Mouse (Mus musculus) intestine, embryonic 14.5 days (tissue): Measurements from ENCODE around the gene Pspc1. TPM values are rescaled to one million over a fixed set of nuclear protein-coding genes. Genes with fewer than 3 reads are reported as not detected.
A peak's percentile ranks its signal among the peaks of the same experiment; 100 is the strongest.
"Not testable (repeated sequence)": the region's sequence is repeated elsewhere in the genome, so short reads cannot be mapped to it uniquely, and the experiment has no call there.

Source experiments
- ATAC-seq: fragments of 200-750 bp; cut with Nextera tagmentation; replicated peaks from 2 replicates; pipeline ENCODE4 v1.8.0; 2017; ENCODE audit warnings: low read depth, moderate number of reproducible peaks, moderate TSS enrichment, moderate library complexity; ENCODE audit not compliant: low FRiP score, low TSS enrichment
- DNase-seq: peaks from one replicate; pipeline ENCODE4 v3.0.0-alpha.2; 2018; ENCODE audit warnings: low spot score
- H3K27ac ChIP-seq: fragments of 300-500 bp; sonication (generic); 2 replicates; pipeline ENCODE4 v1.5.1; 2014; ENCODE audit warnings: low read depth, mild to moderate bottlenecking, control low read depth
- H3K27me3 ChIP-seq: fragments of 300-500 bp; sonication (generic); replicated peaks from 2 replicates; pipeline ENCODE4 v1.6.1; 2014; ENCODE audit warnings: low read length, control low read depth; ENCODE audit not compliant: control insufficient read depth, insufficient read depth
- H3K36me3 ChIP-seq: fragments of 300-500 bp; sonication (generic); 2 replicates; pipeline ENCODE4 v1.6.1; 2014; ENCODE audit warnings: low read length, control low read depth; ENCODE audit not compliant: control insufficient read depth, insufficient read depth
- H3K4me1 ChIP-seq: fragments of 300-500 bp; sonication (generic); replicated peaks from 2 replicates; pipeline ENCODE4 v1.6.1; 2014; ENCODE audit warnings: low read length, control low read depth, mixed read lengths; ENCODE audit not compliant: control insufficient read depth, insufficient read depth
- H3K4me2 ChIP-seq: fragments of 300-500 bp; sonication (generic); 2 replicates; pipeline ENCODE4 v1.6.1; 2014; ENCODE audit warnings: low read length
- H3K4me3 ChIP-seq: fragments of 300-500 bp; sonication (generic); 2 replicates; pipeline ENCODE4 v1.5.1; 2014; ENCODE audit warnings: low read depth, low read length, control low read depth, mixed read lengths
- H3K9ac ChIP-seq: fragments of 300-500 bp; sonication (generic); 2 replicates; pipeline ENCODE4 v1.6.1; 2014; ENCODE audit warnings: mild to moderate bottlenecking, low read length
- H3K9me3 ChIP-seq: fragments of 300-500 bp; sonication (generic); 2 replicates; pipeline ENCODE4 v1.6.1; 2016; ENCODE audit warnings: low read length, control low read depth; ENCODE audit not compliant: control insufficient read depth
- WGBS: fragments of 180-500 bp; shearing (Covaris S2); extraction: QIAGEN DNeasy Blood & Tissue Kit; methylation state at CpG from one replicate; pipeline ENCODE4 v1.1.7; 2014; 5-methylcytosine and 5-hydroxymethylcytosine counted together
- polyA plus RNA-seq: library from polyadenylated mRNA; unstranded; fragments of >200 nt; fragmentation: Nextera tagmentation; extraction: Ambion mirVana; gene quantifications from 2 replicates; pipeline ENCODE4 v1.2.1, GENCODE M21; 2014

Gene Pspc1
- polyA plus RNA-seq, result 31.1 and 34.7 TPM in 2 replicates

GRCm38 (mm10) chr14:56778200-56778932 lies at the start of gene Pspc1:
Pspc1 (minus strand) TSS chr14:56778316.
- ATAC-seq (peak; percentile 94), DNase-seq (peak; percentile 94)
- peak within 1 kb of the TSS; percentile 91 for H3K4me3 ChIP-seq
- peaks cover 18% of the 10 kb centered on the region; the same call in 1 of the 2 replicates for H3K4me1 ChIP-seq
- peak within 1 kb of the TSS; percentile 96 for H3K27ac ChIP-seq
- no peaks in the 10 kb centered on the region for H3K9me3 ChIP-seq
- 0% methylated on average over 36 of the region's 36 CpGs for WGBS
- peak within 1 kb of the TSS; percentile 85 for H3K9ac ChIP-seq
- no peaks in the 10 kb centered on the region for H3K27me3 ChIP-seq
- H3K36me3 ChIP-seq, result no peaks in the 10 kb centered on the region
- peak within 1 kb of the TSS; percentile 80 for H3K4me2 ChIP-seq

GRCm38 (mm10) chr14:56824562-56824961 lies 46.4 kb upstream of the Pspc1 start:
- no peak for DNase-seq

DNA sequence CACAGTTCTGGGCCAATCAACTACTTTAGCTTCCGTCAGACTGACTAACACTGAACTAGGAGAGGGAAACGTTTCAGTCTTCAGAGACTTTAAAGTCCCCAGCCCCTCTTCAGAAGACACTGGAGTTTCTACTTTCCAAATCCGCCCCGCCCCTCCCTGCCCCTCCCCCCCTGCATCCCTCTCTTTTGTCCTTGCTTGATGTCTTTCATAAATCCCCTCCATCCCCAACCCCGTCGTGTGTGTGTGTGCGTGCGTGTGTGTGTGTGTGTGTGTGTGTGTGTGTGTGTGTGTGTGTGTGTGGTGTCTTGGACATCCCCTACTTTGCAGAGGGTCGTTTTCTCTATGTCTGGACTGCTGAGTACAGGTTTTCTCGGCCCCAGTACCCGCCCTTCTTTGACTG lies 39.5 kb upstream of the Pspc1 start:
- no peak overlapping the region for H3K4me2 ChIP-seq
- H3K4me1 ChIP-seq, result peaks cover 6% of the 10 kb centered on the region
- H3K4me3 ChIP-seq, result no peak overlapping the region
- no peak for ATAC-seq
- no peaks in the 10 kb centered on the region for H3K9me3 ChIP-seq
- H3K27me3 ChIP-seq, result no peaks in the 10 kb centered on the region
- no peak overlapping the region for H3K9ac ChIP-seq
- 11% methylated on average over 9 of the region's 11 CpGs for WGBS
- H3K36me3 ChIP-seq, result no peaks in the 10 kb centered on the region
- DNase-seq, result no peak
- no peak overlapping the region for H3K27ac ChIP-seq

More at GRCm38 (mm10) chr14:56824562-56824961, 46.4 kb upstream of the Pspc1 start:
- H3K4me1 ChIP-seq, result no peaks in the 10 kb centered on the region
- no peak overlapping the region for H3K27ac ChIP-seq
- no peak for ATAC-seq
- no peak overlapping the region for H3K9ac ChIP-seq
- H3K4me3 ChIP-seq, result no peak overlapping the region
- no peaks in the 10 kb centered on the region for H3K36me3 ChIP-seq
- H3K9me3 ChIP-seq, result no peaks in the 10 kb centered on the region; the same call in 1 of the 2 replicates
- no peaks in the 10 kb centered on the region for H3K27me3 ChIP-seq
- H3K4me2 ChIP-seq, result no peak overlapping the region

GRCm38 (mm10) chr14:56817131-56817530 lies 39.0 kb upstream of the Pspc1 start:
- Histone ChIP-seq H3K4me2 (no peak overlapping the region), H3K9ac (no peak overlapping the region), H3K4me1 (peaks cover 6% of the 10 kb centered on the region), H3K27ac (no peak overlapping the region), H3K36me3 (no peaks in the 10 kb centered on the region), H3K4me3 (no peak overlapping the region), H3K9me3 (no peaks in the 10 kb centered on the region), H3K27me3 (no peaks in the 10 kb centered on the region)
- WGBS, result 53% methylated on average over 4 of the region's 4 CpGs
- ATAC-seq (no peak), DNase-seq (no peak)

GRCm38 (mm10) chr14:56816541-56816940 lies 38.4 kb upstream of the Pspc1 start:
- no peak overlapping the region for H3K4me3 ChIP-seq
- no peak overlapping the region for H3K4me2 ChIP-seq
- no peak for DNase-seq
- peaks cover 6% of the 10 kb centered on the region for H3K4me1 ChIP-seq
- H3K27me3 ChIP-seq, result no peaks in the 10 kb centered on the region
- no peak for ATAC-seq
- H3K9me3 ChIP-seq, result no peaks in the 10 kb centered on the region
- no peaks in the 10 kb centered on the region for H3K36me3 ChIP-seq
- H3K27ac ChIP-seq, result no peak overlapping the region
- 85% methylated on average over 4 of the region's 4 CpGs for WGBS
- no peak overlapping the region for H3K9ac ChIP-seq

DNA sequence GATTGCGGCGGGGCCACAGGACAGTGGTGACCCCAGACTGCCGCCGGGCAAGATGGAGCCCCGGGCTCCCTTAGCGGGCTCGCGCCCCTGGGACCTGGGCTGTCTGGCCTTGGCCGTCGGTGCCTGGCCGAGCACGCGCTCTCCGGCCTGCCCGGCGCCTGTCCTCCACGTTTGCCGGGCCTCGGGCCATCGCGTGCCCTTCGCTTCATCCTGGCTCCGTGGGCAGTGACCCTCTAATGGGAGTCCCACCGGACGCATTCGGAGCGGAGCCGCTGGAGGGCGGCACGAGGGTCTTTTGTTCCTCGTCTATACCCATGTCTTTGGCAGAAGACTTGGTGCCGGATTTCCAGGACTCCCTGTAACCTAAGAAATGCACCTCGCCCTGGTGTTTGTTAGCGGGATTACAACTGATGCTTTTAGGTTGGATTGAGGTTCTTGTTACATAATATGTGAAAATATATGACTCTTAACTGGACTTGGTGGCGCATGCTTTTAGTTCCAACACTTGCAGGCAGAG lies 34.5 kb upstream of the Pspc1 start:
- DNase-seq (peak; percentile 93), ATAC-seq (peak; percentile 56)
- Histone ChIP-seq H3K27me3 (no peaks in the 10 kb centered on the region), H3K4me3 (peak overlapping the region; percentile 53), H3K36me3 (no peaks in the 10 kb centered on the region), H3K9me3 (no peaks in the 10 kb centered on the region), H3K4me1 (peaks cover 15% of the 10 kb centered on the region), H3K4me2 (peak overlapping the region; percentile 58), H3K9ac (peak overlapping the region; percentile 78), H3K27ac (peak overlapping the region; percentile 95)
- WGBS, result under 1% methylated on average over 35 of the region's 35 CpGs

DNA sequence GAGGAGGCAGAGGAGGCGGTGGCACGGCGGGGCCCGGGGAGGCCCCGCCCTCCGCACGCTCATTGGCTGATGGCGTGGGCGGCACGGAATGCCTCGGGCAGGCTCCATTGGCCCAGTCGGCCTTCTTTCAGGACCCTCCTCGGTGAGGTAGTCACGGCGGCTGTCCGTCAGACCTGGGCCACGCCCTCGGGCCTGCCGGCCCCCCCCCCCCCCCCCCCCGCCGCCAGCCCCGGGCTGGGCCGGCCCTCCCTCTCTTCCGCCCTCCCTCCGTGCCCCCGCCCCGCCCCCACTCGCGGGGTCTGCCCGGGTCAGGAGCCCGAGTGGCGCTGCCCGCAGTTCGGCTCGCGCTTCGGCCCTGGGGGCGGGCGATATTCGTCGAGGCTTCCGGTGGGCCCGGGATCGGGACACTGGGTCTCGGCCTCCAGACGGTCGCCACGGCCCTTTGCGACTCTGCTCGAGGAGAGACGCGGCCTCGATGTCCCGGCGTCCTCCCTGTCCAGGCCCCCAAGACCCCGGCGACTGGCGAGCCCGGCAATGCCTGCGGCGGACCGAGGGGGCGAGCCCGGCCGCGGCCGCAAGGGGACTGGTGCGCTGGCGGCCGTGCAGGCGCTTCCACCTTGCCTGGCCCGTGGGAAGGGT lies 33.7 kb upstream of the Pspc1 start, which contains the start of gene Zmym5:
Gene Zmym5 (minus strand): TSS at position 16 of the 639 bp plus-strand sequence.
- H3K9ac ChIP-seq, result peak within 1 kb of the TSS; percentile 78
- under 1% methylated on average over 28 of the region's 72 CpGs for WGBS
- H3K4me2 ChIP-seq, result peak within 1 kb of the TSS; percentile 79
- ATAC-seq, result peak; percentile 98
- DNase-seq, result peak; percentile 95
- H3K27me3 ChIP-seq, H3K9me3 ChIP-seq, H3K36me3 ChIP-seq: not testable (repeated sequence)
- H3K4me1 ChIP-seq, result peaks cover 15% of the 10 kb centered on the region
- H3K4me3 ChIP-seq, result peak within 1 kb of the TSS; percentile 61
- H3K27ac ChIP-seq, result peak within 1 kb of the TSS; percentile 95

GRCm38 (mm10) chr14:56810781-56811690 lies 32.9 kb upstream of the Pspc1 start:
- 1% methylated on average over 33 of the region's 86 CpGs for WGBS
- not testable (repeated sequence) for H3K36me3 ChIP-seq

More at GRCm38 (mm10) chr14:56810781-56811690, 32.9 kb upstream of the Pspc1 start:
- Histone ChIP-seq H3K27ac (peak overlapping the region; percentile 85), H3K4me1 (peaks cover 15% of the 10 kb centered on the region), H3K4me2 (peak overlapping the region; percentile 79), H3K4me3 (peak overlapping the region; percentile 61), H3K9ac (peak overlapping the region; percentile 77)
- DNase-seq, result peak; percentile 74
- H3K27me3 ChIP-seq, H3K9me3 ChIP-seq: not testable (repeated sequence)
- ATAC-seq, result peak; percentile 73; the same call in 1 of the 2 replicates
